Mouse (Mus musculus) lung, embryonic 15.5 days (tissue): Measurements from ENCODE around the gene Ndufs3. TPM values are rescaled to one million over a fixed set of nuclear protein-coding genes. Genes with fewer than 3 reads are reported as not detected.
A peak's percentile ranks its signal among the peaks of the same experiment; 100 is the strongest.

Experiments
- ATAC-seq: fragments of 200-750 bp; cut with Nextera tagmentation; 2 replicates; pipeline ENCODE4 v1.8.0; 2017; ENCODE audit warnings: moderate number of reproducible peaks, borderline replicate concordance; ENCODE audit not compliant: low FRiP score, low TSS enrichment; ENCODE audit errors: extremely low read depth
- H3K27ac ChIP-seq: fragments of 300-500 bp; sonication (generic); 2 replicates; pipeline ENCODE4 v1.5.1; 2015; ENCODE audit warnings: moderate library complexity, mild to moderate bottlenecking, inconsistent platforms
- H3K27me3 ChIP-seq: fragments of 300-500 bp; sonication (generic); 2 replicates; pipeline ENCODE4 v1.6.1; 2015; ENCODE audit warnings: inconsistent platforms
- H3K36me3 ChIP-seq: fragments of 300-500 bp; sonication (generic); 2 replicates; pipeline ENCODE4 v1.6.1; 2015; ENCODE audit warnings: inconsistent platforms
- H3K4me1 ChIP-seq: fragments of 300-500 bp; sonication (generic); 2 replicates; pipeline ENCODE4 v1.6.1; 2015; ENCODE audit warnings: inconsistent platforms
- H3K4me2 ChIP-seq: fragments of 300-500 bp; sonication (generic); 2 replicates; pipeline ENCODE4 v1.6.1; 2015; ENCODE audit warnings: inconsistent platforms, mild to moderate bottlenecking, moderate library complexity
- H3K4me3 ChIP-seq: fragments of 300-500 bp; sonication (generic); 2 replicates; pipeline ENCODE4 v1.5.1; 2015; ENCODE audit warnings: mild to moderate bottlenecking, inconsistent platforms
- H3K9ac ChIP-seq: fragments of 300-500 bp; sonication (generic); 2 replicates; pipeline ENCODE4 v1.6.1; 2015; ENCODE audit warnings: inconsistent platforms
- H3K9me3 ChIP-seq: fragments of 300-500 bp; sonication (generic); 2 replicates; pipeline ENCODE4 v1.6.1; 2016; ENCODE audit warnings: inconsistent platforms
- WGBS: fragments of 180-500 bp; shearing (Covaris S2); methylation state at CpG from one replicate; pipeline ENCODE4 v1.1.7; 2015; 5-methylcytosine and 5-hydroxymethylcytosine counted together
- polyA plus RNA-seq: library from polyadenylated mRNA; unstranded; fragments of >200 nt; fragmentation: Nextera tagmentation; extraction: Ambion mirVana; gene quantifications from 2 replicates; pipeline ENCODE4 v1.2.1, GENCODE M21; 2015

Ndufs3 gene
- polyA plus RNA-seq, 1 experiment from 2014 or later = 199 TPM

DNA sequence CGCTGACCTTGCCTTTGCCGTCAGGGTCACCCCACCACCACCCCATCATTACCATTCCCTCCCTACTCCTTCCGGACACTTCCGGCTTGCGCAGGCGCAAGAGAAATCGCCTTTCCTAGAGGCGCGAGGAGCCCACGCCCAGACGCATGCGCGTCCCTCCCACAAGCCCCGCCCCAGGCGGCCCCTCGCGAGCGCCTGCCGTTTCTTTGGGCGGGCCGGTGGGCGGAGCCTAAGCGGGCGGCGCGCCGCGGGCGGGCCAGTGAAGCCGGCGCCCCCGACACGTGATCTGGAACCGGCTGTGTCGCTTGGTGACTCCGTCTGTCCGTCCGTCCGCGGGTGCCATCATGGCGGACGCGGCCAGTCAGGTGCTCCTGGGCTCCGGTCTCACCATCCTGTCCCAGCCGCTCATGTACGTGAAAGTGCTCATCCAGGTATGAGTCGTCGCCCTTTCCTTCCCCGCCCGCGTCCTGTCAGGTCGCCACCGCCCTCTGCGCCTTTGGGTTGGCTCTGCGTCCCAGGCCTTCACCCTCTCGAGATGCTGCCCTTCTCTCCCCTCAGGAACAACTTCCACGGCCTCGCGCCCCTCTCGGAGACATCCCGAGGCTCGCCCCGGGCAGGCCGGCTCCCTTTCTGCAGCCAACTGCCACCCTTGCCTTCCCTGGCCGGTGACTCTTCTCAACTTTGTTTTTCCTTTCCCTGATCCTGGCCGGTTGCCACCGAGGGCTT is 57.5 kb downstream of the Ndufs3 start, which contains the start of gene Mtch2:
Gene Mtch2 (plus strand): TSS at position 201 of the 726 bp plus-strand sequence.
- WGBS = under 1% methylated on average over 67 of the region's 67 CpGs
- peak; percentile 95 for ATAC-seq
- Histone ChIP-seq H3K36me3 (peaks cover 20% of the 10 kb centered on the region), H3K4me1 (peaks cover 16% of the 10 kb centered on the region), H3K9ac (peak within 1 kb of the TSS; percentile 76), H3K27ac (peak within 1 kb of the TSS; percentile 64), H3K27me3 (no peaks in the 10 kb centered on the region), H3K4me2 (peak within 1 kb of the TSS; percentile 77), H3K4me3 (peak within 1 kb of the TSS; percentile 68), H3K9me3 (no peaks in the 10 kb centered on the region)

GRCm38 (mm10) chr2:90846597-90846954 is 58.1 kb downstream of the Ndufs3 start:
- no peak; the same call in 1 of the 2 replicates for ATAC-seq
- no peaks in the 10 kb centered on the region for H3K27me3 ChIP-seq
- no peaks in the 10 kb centered on the region for H3K9me3 ChIP-seq
- H3K4me2 ChIP-seq = peak overlapping the region; percentile 77
- peak overlapping the region; percentile 68 for H3K4me3 ChIP-seq
- H3K36me3 ChIP-seq = peaks cover 15% of the 10 kb centered on the region
- peak overlapping the region; percentile 58 for H3K27ac ChIP-seq
- peaks cover 16% of the 10 kb centered on the region for H3K4me1 ChIP-seq
- 0% methylated on average over 8 of the region's 8 CpGs for WGBS
- peak overlapping the region; percentile 48 for H3K9ac ChIP-seq

- H3K36me3 ChIP-seq = peaks cover 11% of the 10 kb centered on the region
- WGBS = 42% methylated on average over 6 of the region's 6 CpGs
- H3K27me3 ChIP-seq = no peaks in the 10 kb centered on the region
- peak overlapping the region; percentile 77 for H3K4me2 ChIP-seq
- ATAC-seq = no peak
- H3K27ac ChIP-seq = no peak overlapping the region
- peaks cover 16% of the 10 kb centered on the region for H3K4me1 ChIP-seq
- H3K4me3 ChIP-seq = peak overlapping the region; percentile 68
- H3K9me3 ChIP-seq = no peaks in the 10 kb centered on the region
- peak overlapping the region; percentile 48 for H3K9ac ChIP-seq
These were observed 58.5 kb downstream of the Ndufs3 start for GRCm38 (mm10) chr2:90846171-90846570.

DNA sequence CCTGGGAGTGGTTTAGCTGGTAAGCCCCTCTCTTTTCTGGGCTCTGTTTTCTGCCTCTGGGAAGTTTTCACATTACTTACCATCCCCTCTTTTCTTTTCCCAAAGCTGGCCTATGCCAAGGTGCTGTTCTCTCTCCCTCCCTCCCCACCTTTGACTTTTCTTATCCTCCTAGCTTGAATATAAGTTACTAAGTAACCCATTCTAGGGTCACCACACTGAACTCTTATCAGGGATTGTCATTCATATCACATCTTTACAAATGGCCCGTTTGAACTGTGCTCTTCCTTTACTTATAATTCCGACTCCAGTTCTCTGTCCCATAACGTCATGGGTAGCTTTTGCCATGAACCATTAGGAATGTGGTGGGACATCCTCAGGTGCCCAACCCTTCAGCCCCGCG is 59.4 kb downstream of the Ndufs3 start:
- Histone ChIP-seq H3K4me3 (no peak overlapping the region), H3K27me3 (no peaks in the 10 kb centered on the region), H3K27ac (no peak overlapping the region), H3K4me1 (peaks cover 16% of the 10 kb centered on the region), H3K9me3 (no peaks in the 10 kb centered on the region), H3K9ac (no peak overlapping the region), H3K36me3 (peaks cover 2% of the 10 kb centered on the region; the same call in 1 of the 2 replicates), H3K4me2 (no peak overlapping the region)
- no peak for ATAC-seq
- 57% methylated on average over 5 of the region's 5 CpGs for WGBS

Other genes with a start within 250 kb of the Ndufs3 start
- 45.0 and 52.5 TPM in 2 replicates for gene Nup160, start 227.6 kb downstream of the Ndufs3 start, polyA plus RNA-seq
- gene Fnbp4, start 159.5 kb downstream of the Ndufs3 start, polyA plus RNA-seq = 77.6 and 89.0 TPM in 2 replicates
- 1.2 and 1.5 TPM in 2 replicates for gene Agbl2, start 122.1 kb downstream of the Ndufs3 start, polyA plus RNA-seq
- 208 and 209 TPM in 2 replicates for gene Mtch2, start 57.7 kb downstream of the Ndufs3 start, polyA plus RNA-seq
- gene C1qtnf4, start 19.0 kb downstream of the Ndufs3 start, polyA plus RNA-seq = 4.0 TPM in 2 replicates
- 36.8 and 37.8 TPM in 2 replicates for gene Kbtbd4, start 87 bp downstream of the Ndufs3 start, polyA plus RNA-seq
- gene Celf1, start 35.6 kb upstream of the Ndufs3 start, polyA plus RNA-seq = 80.7 and 81.8 TPM in 2 replicates
- 0.91 and 1.9 TPM in 2 replicates for gene Rapsn, start 130.8 kb upstream of the Ndufs3 start, polyA plus RNA-seq
- 254 and 278 TPM in 2 replicates for gene Psmc3, start 149.2 kb upstream of the Ndufs3 start, polyA plus RNA-seq
- gene Slc39a13, start 165.6 kb upstream of the Ndufs3 start, polyA plus RNA-seq = 34.6 and 40.2 TPM in 2 replicates
- gene Spi1, start 177.6 kb upstream of the Ndufs3 start, polyA plus RNA-seq = 6.9 and 8.7 TPM in 2 replicates
- 18.8 and 22.3 TPM in 2 replicates for gene Mybpc3, start 213.3 kb upstream of the Ndufs3 start, polyA plus RNA-seq